Mouse (Mus musculus) erythroblast, adult 5-6 weeks (primary cell): ENCODE data around the gene Alx3. TPM values are rescaled to one million over a fixed set of nuclear protein-coding genes. Genes with fewer than 3 reads are reported as not detected.
"Not testable (repeated sequence)": the region's sequence is repeated elsewhere in the genome, so short reads cannot be mapped to it uniquely, and the experiment has no call there.

Source experiments
- ATAC-seq: replicated peaks from 2 replicates; pipeline ENCODE4 v1.8.0; 2016; ENCODE audit warnings: moderate number of reproducible peaks, mild to moderate bottlenecking, moderate TSS enrichment, inconsistent platforms; ENCODE audit not compliant: poor library complexity, low FRiP score, severe bottlenecking
- total RNA-seq, 2 experiments: library from RNA; stranded (forward) in 1 of 2; stranded (reverse) in 1 of 2; fragments of 150-400 nt in 1 of 2; fragments of 200-764, 138-1000 nt in 1 of 2; gene quantifications; 2 replicates each; pipeline versions ENCODE4 v1.2.3 to v1.2.4; 2015 to 2017; ENCODE audit warnings: low replicate concordance in 2 of 2

Gene Alx3
- total RNA-seq, 2 experiments from 2014 or later, result not detected

- ATAC-seq, result no peak
Observed at GRCm38 (mm10) chr3:107619911-107620310, 25.1 kb downstream of the Alx3 start.

GRCm38 (mm10) chr3:107621286-107622075, 26.6 kb downstream of the Alx3 start:
- ATAC-seq, result no peak

- ATAC-seq, result no peak
Observed at GRCm38 (mm10) chr3:107622537-107622936, 27.7 kb downstream of the Alx3 start.

GRCm38 (mm10) chr3:107624424-107624823, 29.6 kb downstream of the Alx3 start:
- no peak for ATAC-seq

GRCm38 (mm10) chr3:107625536-107625935, 30.7 kb downstream of the Alx3 start:
- ATAC-seq, result no peak

GRCm38 (mm10) chr3:107626751-107627150, 31.9 kb downstream of the Alx3 start:
- ATAC-seq, result no peak

- ATAC-seq, result no peak
Observed at GRCm38 (mm10) chr3:107627641-107628040, 32.8 kb downstream of the Alx3 start.

- ATAC-seq, result no peak
Observed at GRCm38 (mm10) chr3:107628551-107628950, 33.7 kb downstream of the Alx3 start.

- ATAC-seq, result no peak
Observed at GRCm38 (mm10) chr3:107629411-107629810, 34.6 kb downstream of the Alx3 start.

GRCm38 (mm10) chr3:107630682-107631522, 36.1 kb downstream of the Alx3 start, which contains the start of gene Gm10961:
Gene Gm10961 (plus strand): TSS chr3:107631322.
- ATAC-seq, result peak; percentile 31; the same call in 1 of the 2 replicates

- peak; percentile 97 for ATAC-seq
Observed at GRCm38 (mm10) chr3:107631523-107631958, 36.7 kb downstream of the Alx3 start, which contains the start of gene Strip1. Gene Strip1 (minus strand): TSS chr3:107631694.

- no peak for ATAC-seq
Observed at GRCm38 (mm10) chr3:107632786-107633185, 38.0 kb downstream of the Alx3 start.

- ATAC-seq, result no peak
Observed at GRCm38 (mm10) chr3:107633906-107634305, 39.1 kb downstream of the Alx3 start.

GRCm38 (mm10) chr3:107635836-107636235, 41.0 kb downstream of the Alx3 start:
- no peak for ATAC-seq

GRCm38 (mm10) chr3:107636236-107636635, 41.4 kb downstream of the Alx3 start:
- no peak for ATAC-seq

- ATAC-seq, result no peak
Observed at GRCm38 (mm10) chr3:107637606-107638172, 42.9 kb downstream of the Alx3 start.

- ATAC-seq, result no peak
Observed at GRCm38 (mm10) chr3:107646947-107647346, 52.1 kb downstream of the Alx3 start.

GRCm38 (mm10) chr3:107650276-107650675, 55.4 kb downstream of the Alx3 start:
- not testable (repeated sequence) for ATAC-seq

- no peak for ATAC-seq
Observed at GRCm38 (mm10) chr3:107652968-107653367, 58.1 kb downstream of the Alx3 start.

- no peak for ATAC-seq
Observed at GRCm38 (mm10) chr3:107654861-107655260, 60.0 kb downstream of the Alx3 start.
